Mouse (Mus musculus): ENCODE measurements around the gene Cdkn1b. TPM values are rescaled to one million over a fixed set of nuclear protein-coding genes. Genes with fewer than 3 reads are reported as not detected.

Cdkn1b gene
- polyA plus RNA-seq (2012; rRNA removed): 7.5 and 8.4 TPM in 2 replicates

GRCm38 (mm10) chr6:134920190-134921013 is at the start of gene Cdkn1b:
TSS of gene Cdkn1b (plus strand) at chr6:134920401.

GRCm38 (mm10) chr6:134898095-134898965 is 21.9 kb upstream of the Cdkn1b start, which contains the start of gene Gpr19:
TSS of gene Gpr19 (minus strand) at chr6:134898578.

Other genes with a start within 250 kb of the Cdkn1b start
- gene Dusp16, start 127.8 kb upstream of the Cdkn1b start, polyA plus RNA-seq (2012; rRNA removed): 7.4 and 9.4 TPM in 2 replicates
- gene Crebl2, start 90.2 kb upstream of the Cdkn1b start, polyA plus RNA-seq (2012; rRNA removed): 2.0 and 2.9 TPM in 2 replicates
- gene Gpr19, start 21.8 kb upstream of the Cdkn1b start, polyA plus RNA-seq (2012; rRNA removed): 1.6 and 3.9 TPM in 2 replicates
- gene Apold1, start 61.3 kb downstream of the Cdkn1b start, polyA plus RNA-seq (2012; rRNA removed): 0.52 and 0.54 TPM in 2 replicates
- gene Ddx47, start 91.2 kb downstream of the Cdkn1b start, polyA plus RNA-seq (2012; rRNA removed): 13.2 and 13.4 TPM in 2 replicates
- gene Gprc5a, start 145.2 kb downstream of the Cdkn1b start, polyA plus RNA-seq (2012; rRNA removed): 20.7 and 23.6 TPM in 2 replicates
- gene Gprc5d, start 197.9 kb downstream of the Cdkn1b start, polyA plus RNA-seq (2012; rRNA removed): 0.18 TPM in 1 of 2 replicates, not detected in the other